Mouse (Mus musculus): Measurements from ENCODE around the gene Smim5.

- TF ChIP-seq POLR2A (IDR thresholded peaks at IDR 0.05; ENCODE audit: low read depth, low read length), result no peak
- TF ChIP-seq MAFK (IDR thresholded peaks at IDR 0.05; ENCODE audit: insufficient replicate concordance, low read length), result no peak
- TF ChIP-seq E2F4 (IDR thresholded peaks at IDR 0.05; ENCODE audit: insufficient replicate concordance, low read depth, low read length), result no peak
- TF ChIP-seq MEF2A (IDR thresholded peaks at IDR 0.05; ENCODE audit: borderline replicate concordance, low read depth, low read length), result no peak
- no peak for TF ChIP-seq POLR2AphosphoS2 (IDR thresholded peaks at IDR 0.05; ENCODE audit: low read depth, low read length)
- no peak for TF ChIP-seq SIN3A (IDR thresholded peaks at IDR 0.05; ENCODE audit: low read length)
- no peak for TF ChIP-seq CTCF (conservative IDR thresholded peaks at IDR 0.05 in 1 of 2, IDR thresholded peaks at IDR 0.05 in 1 of 2; ENCODE audit: low read depth in 2 of 2, low read length in 2 of 2)
- no peak for TF ChIP-seq GABPA (IDR thresholded peaks at IDR 0.05; ENCODE audit: insufficient replicate concordance, low read depth, low read length)
Observed at GRCm38 (mm10) chr11:115878071-115878470, 21.7 kb upstream of the Smim5 start.

Data from CH12.LX (cell line).